Mouse (Mus musculus) frontal cortex, postnatal 14 days (tissue): ENCODE results near the gene Krtap9-5.
A peak's percentile ranks its signal among the peaks of the same experiment; 100 is the strongest.

ENCODE experiments used
- DNase-seq, 2 experiments: peaks; one replicate each; pipeline ENCODE4 v3.0.0; 2022; ENCODE audit warnings: low spot score in 2 of 2

Krtap9-5 gene

GRCm38 (mm10) chr11:99948175-99948574 lies at the start of gene Krtap9-5:
Krtap9-5 (plus strand) TSS chr11:99948475.
- no peak for DNase-seq

- no peak for DNase-seq
These were observed 40.7 kb upstream of the Krtap9-5 start, which contains the start of gene Krtap31-1 for GRCm38 (mm10) chr11:99907620-99908019. Krtap31-1 (plus strand) TSS chr11:99907920.

- no peak for DNase-seq
These were observed 33.8 kb upstream of the Krtap9-5 start, which contains the start of gene Gm11565 for GRCm38 (mm10) chr11:99914451-99914850. Gm11565 (plus strand) TSS chr11:99914751.

GRCm38 (mm10) chr11:99935991-99936390 lies 12.3 kb upstream of the Krtap9-5 start, which contains the start of gene Krtap31-2:
Krtap31-2 (plus strand) TSS chr11:99936291.
- DNase-seq = no peak

- DNase-seq = no peak
These were observed 10.5 kb upstream of the Krtap9-5 start for GRCm38 (mm10) chr11:99937751-99938264.

- no peak for DNase-seq
These were observed 15.9 kb downstream of the Krtap9-5 start for GRCm38 (mm10) chr11:99964213-99964612.

- DNase-seq = no peak
These were observed 17.7 kb downstream of the Krtap9-5 start for GRCm38 (mm10) chr11:99965961-99966360.

GRCm38 (mm10) chr11:99978953-99979352 lies 30.7 kb downstream of the Krtap9-5 start, which contains the start of gene Krtap29-1:
Krtap29-1 (minus strand) TSS chr11:99979053.
- no peak for DNase-seq

- DNase-seq = no peak
These were observed 34.5 kb downstream of the Krtap9-5 start for GRCm38 (mm10) chr11:99982731-99983130.

GRCm38 (mm10) chr11:99983442-99983841 lies 35.2 kb downstream of the Krtap9-5 start:
- DNase-seq = no peak

GRCm38 (mm10) chr11:99985291-99986092 lies 37.2 kb downstream of the Krtap9-5 start:
- DNase-seq = peak; percentile 16 to 58

GRCm38 (mm10) chr11:99986180-99986647 lies 37.9 kb downstream of the Krtap9-5 start, which contains the start of gene Krtap16-1:
Krtap16-1 (minus strand) TSS chr11:99986597.
- DNase-seq = no peak

- no peak for DNase-seq
These were observed 40.3 kb downstream of the Krtap9-5 start for GRCm38 (mm10) chr11:99988530-99988929.

GRCm38 (mm10) chr11:99989881-99990405 lies 41.7 kb downstream of the Krtap9-5 start:
- DNase-seq = no peak

GRCm38 (mm10) chr11:99990571-99990970 lies 42.3 kb downstream of the Krtap9-5 start:
- no peak for DNase-seq

- no peak for DNase-seq
These were observed 45.5 kb downstream of the Krtap9-5 start, which contains the start of gene Krtap17-1 for GRCm38 (mm10) chr11:99993620-99994383. Krtap17-1 (minus strand) TSS chr11:99993994.

- no peak for DNase-seq
These were observed 46.0 kb downstream of the Krtap9-5 start for GRCm38 (mm10) chr11:99994384-99994661.

GRCm38 (mm10) chr11:99999091-99999490 lies 50.8 kb downstream of the Krtap9-5 start:
- no peak for DNase-seq
